Mouse (Mus musculus) heart, embryonic 15.5 days (tissue): Measurements from ENCODE around the gene E130208F15Rik. TPM values are rescaled to one million over a fixed set of nuclear protein-coding genes. Genes with fewer than 3 reads are reported as not detected.

Source experiments
- ATAC-seq: fragments of 200-750 bp; cut with Nextera tagmentation; replicated peaks from 2 replicates; pipeline ENCODE4 v1.8.0; 2017; ENCODE audit warnings: low read depth, moderate TSS enrichment; ENCODE audit not compliant: insufficient number of reproducible peaks, insufficient read depth, low FRiP score
- H3K27ac ChIP-seq: fragments of 300-500 bp; sonication (generic); 2 replicates; pipeline ENCODE4 v1.5.1; 2015; ENCODE audit warnings: mild to moderate bottlenecking, inconsistent platforms
- H3K27me3 ChIP-seq: fragments of 300-500 bp; sonication (generic); 2 replicates; pipeline ENCODE4 v1.6.1; 2015; ENCODE audit warnings: inconsistent platforms
- H3K36me3 ChIP-seq: fragments of 300-500 bp; sonication (generic); 2 replicates; pipeline ENCODE4 v1.6.1; 2015; ENCODE audit warnings: mild to moderate bottlenecking, inconsistent platforms
- H3K4me1 ChIP-seq: fragments of 300-500 bp; sonication (generic); replicated peaks from 2 replicates; pipeline ENCODE4 v1.6.1; 2015; ENCODE audit warnings: inconsistent platforms
- H3K4me2 ChIP-seq: fragments of 300-500 bp; sonication (generic); 2 replicates; pipeline ENCODE4 v1.6.1; 2015; ENCODE audit warnings: inconsistent platforms, mild to moderate bottlenecking, moderate library complexity
- H3K4me3 ChIP-seq: fragments of 300-500 bp; sonication (generic); 2 replicates; pipeline ENCODE4 v1.5.1; 2015; ENCODE audit warnings: mild to moderate bottlenecking, inconsistent platforms
- H3K9ac ChIP-seq: fragments of 300-500 bp; sonication (generic); 2 replicates; pipeline ENCODE4 v1.6.1; 2015; ENCODE audit warnings: mild to moderate bottlenecking, inconsistent platforms
- H3K9me3 ChIP-seq: fragments of 300-500 bp; sonication (generic); replicated peaks from 2 replicates; pipeline ENCODE4 v1.6.1; 2016; ENCODE audit warnings: inconsistent platforms
- WGBS: fragments of 180-500 bp; shearing (Covaris S2); methylation state at CpG from one replicate; pipeline ENCODE4 v1.1.7; 2015; ENCODE audit warnings: mixed read lengths; 5-methylcytosine and 5-hydroxymethylcytosine counted together
- polyA plus RNA-seq: library from polyadenylated mRNA; unstranded; fragments of >200 nt; fragmentation: Nextera tagmentation; extraction: Ambion mirVana; gene quantifications from 2 replicates; pipeline ENCODE4 v1.2.1, GENCODE M21; 2015

Gene E130208F15Rik
- polyA plus RNA-seq, 1 experiment from 2014 or later, result not detected

GRCm38 (mm10) chr7:30323795-30324194, 2.3 kb downstream of the E130208F15Rik start, which contains the start of gene Sdhaf1:
Gene Sdhaf1, minus strand, starts transcription at chr7:30323895.
- Histone ChIP-seq H3K9ac (peak within 1 kb of the TSS; percentile 30), H3K36me3 (no peaks in the 10 kb centered on the region), H3K27ac (peak within 1 kb of the TSS; percentile 93), H3K9me3 (no peaks in the 10 kb centered on the region), H3K27me3 (no peaks in the 10 kb centered on the region), H3K4me2 (peak within 1 kb of the TSS; percentile 86), H3K4me1 (peaks cover 27% of the 10 kb centered on the region), H3K4me3 (peak within 1 kb of the TSS; percentile 82)
- 76% methylated on average over 3 of the region's 3 CpGs for WGBS
- ATAC-seq, result no peak

GRCm38 (mm10) chr7:30324300-30324944, 2.9 kb downstream of the E130208F15Rik start:
- H3K4me3 ChIP-seq, result no peak overlapping the region
- H3K27ac ChIP-seq, result no peak overlapping the region
- H3K9me3 ChIP-seq, result no peaks in the 10 kb centered on the region
- no peak overlapping the region for H3K9ac ChIP-seq
- peaks cover 27% of the 10 kb centered on the region for H3K4me1 ChIP-seq
- no peaks in the 10 kb centered on the region for H3K27me3 ChIP-seq
- H3K36me3 ChIP-seq, result no peaks in the 10 kb centered on the region
- no peak overlapping the region for H3K4me2 ChIP-seq
- 77% methylated on average over 5 of the region's 5 CpGs for whole genome bisulfite sequencing
- ATAC-seq, result no peak

DNA sequence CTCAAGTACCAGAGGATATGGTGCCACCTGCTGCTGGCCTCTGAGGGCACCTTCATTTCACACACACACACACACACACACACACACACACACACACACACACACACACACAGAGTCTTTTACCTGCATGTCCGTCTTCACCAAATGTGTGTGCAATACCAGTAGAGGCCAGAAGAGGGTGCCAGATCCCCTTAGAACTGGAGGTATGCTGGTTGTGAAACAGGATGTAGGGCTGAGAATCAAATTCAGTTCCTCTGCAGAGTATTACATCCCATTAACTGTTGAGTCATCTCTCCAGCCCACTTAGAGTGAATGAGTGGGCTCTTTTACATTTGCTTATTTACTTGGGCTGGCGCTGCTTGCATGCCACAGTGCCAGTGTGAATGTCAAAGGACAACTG, 3.8 kb downstream of the E130208F15Rik start:
- H3K9me3 ChIP-seq, result no peaks in the 10 kb centered on the region
- H3K4me2 ChIP-seq, result no peak overlapping the region
- WGBS, result 47% methylated on average over 2 of the region's 2 CpGs
- peaks cover 27% of the 10 kb centered on the region for H3K4me1 ChIP-seq
- no peak overlapping the region for H3K27ac ChIP-seq
- H3K36me3 ChIP-seq, result no peaks in the 10 kb centered on the region
- H3K9ac ChIP-seq, result no peak overlapping the region
- no peak for ATAC-seq
- no peak overlapping the region for H3K4me3 ChIP-seq
- no peaks in the 10 kb centered on the region for H3K27me3 ChIP-seq

GRCm38 (mm10) chr7:30326427-30326826, 4.9 kb downstream of the E130208F15Rik start:
- no peaks in the 10 kb centered on the region for H3K27me3 ChIP-seq
- H3K9me3 ChIP-seq, result no peaks in the 10 kb centered on the region
- ATAC-seq, result no peak
- no peaks in the 10 kb centered on the region for H3K36me3 ChIP-seq
- no peak overlapping the region for H3K4me2 ChIP-seq
- H3K9ac ChIP-seq, result no peak overlapping the region
- peaks cover 17% of the 10 kb centered on the region for H3K4me1 ChIP-seq
- no peak overlapping the region for H3K4me3 ChIP-seq
- H3K27ac ChIP-seq, result no peak overlapping the region

DNA sequence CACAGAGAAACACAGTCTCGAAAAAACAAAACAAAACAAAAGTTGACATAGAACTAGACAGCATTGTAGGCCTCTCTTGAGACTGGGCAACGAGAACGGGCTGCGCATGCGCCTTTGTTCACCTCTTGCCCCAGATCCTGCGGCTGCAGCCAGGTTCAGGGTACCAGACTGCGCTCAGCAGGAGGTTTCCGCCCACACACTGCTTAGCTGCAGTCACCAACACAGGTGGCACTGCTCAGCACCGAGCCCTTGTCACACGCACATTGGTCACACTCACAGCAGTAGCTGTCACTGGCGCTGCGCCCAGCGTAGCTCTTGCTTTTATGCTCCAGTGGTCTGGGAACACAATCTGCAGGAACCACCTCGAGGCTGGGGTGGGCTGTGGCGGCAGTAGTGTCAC, 5.6 kb downstream of the E130208F15Rik start:
- WGBS, result 46% methylated on average over 15 of the region's 15 CpGs
- no peaks in the 10 kb centered on the region for H3K9me3 ChIP-seq
- H3K4me3 ChIP-seq, result no peak overlapping the region
- H3K4me2 ChIP-seq, result no peak overlapping the region
- H3K27me3 ChIP-seq, result no peaks in the 10 kb centered on the region
- ATAC-seq, result no peak
- peak overlapping the region; percentile 73 for H3K27ac ChIP-seq
- no peak overlapping the region for H3K9ac ChIP-seq
- peaks cover 22% of the 10 kb centered on the region for H3K4me1 ChIP-seq
- H3K36me3 ChIP-seq, result no peaks in the 10 kb centered on the region

- no peaks in the 10 kb centered on the region for H3K36me3 ChIP-seq
- peaks cover 27% of the 10 kb centered on the region for H3K4me1 ChIP-seq
- no peak for ATAC-seq
- no peak overlapping the region for H3K9ac ChIP-seq
- H3K4me2 ChIP-seq, result no peak overlapping the region
- no peak overlapping the region for H3K4me3 ChIP-seq
- WGBS, result 52% methylated on average over 10 of the region's 10 CpGs
- no peaks in the 10 kb centered on the region for H3K9me3 ChIP-seq
- no peaks in the 10 kb centered on the region for H3K27me3 ChIP-seq
- H3K27ac ChIP-seq, result no peak overlapping the region
These were observed 6.8 kb downstream of the E130208F15Rik start for GRCm38 (mm10) chr7:30328379-30328778.

- Histone ChIP-seq H3K9ac (no peak overlapping the region), H3K4me2 (peak overlapping the region; percentile 26), H3K36me3 (no peaks in the 10 kb centered on the region), H3K27me3 (peaks cover 17% of the 10 kb centered on the region), H3K27ac (peak overlapping the region; percentile 83; the same call in 1 of the 2 replicates), H3K9me3 (no peaks in the 10 kb centered on the region), H3K4me1 (peaks cover 41% of the 10 kb centered on the region), H3K4me3 (peak overlapping the region; percentile 6)
- WGBS, result 12% methylated on average over 13 of the region's 13 CpGs
- ATAC-seq, result peak; percentile 33; the same call in 1 of the 2 replicates
These were observed 10.3 kb downstream of the E130208F15Rik start for GRCm38 (mm10) chr7:30331887-30332286.

GRCm38 (mm10) chr7:30332622-30333259, 11.2 kb downstream of the E130208F15Rik start:
- Histone ChIP-seq H3K4me3 (no peak overlapping the region), H3K9ac (no peak overlapping the region), H3K27me3 (peaks cover 17% of the 10 kb centered on the region), H3K9me3 (no peaks in the 10 kb centered on the region), H3K4me1 (peaks cover 34% of the 10 kb centered on the region), H3K4me2 (peak overlapping the region; percentile 26), H3K27ac (peak overlapping the region; percentile 83), H3K36me3 (no peaks in the 10 kb centered on the region)
- 0 out of 2 replicates have a peak, but pooled peaks have one; percentile 3 for ATAC-seq
- WGBS, result 55% methylated on average over 18 of the region's 18 CpGs

DNA sequence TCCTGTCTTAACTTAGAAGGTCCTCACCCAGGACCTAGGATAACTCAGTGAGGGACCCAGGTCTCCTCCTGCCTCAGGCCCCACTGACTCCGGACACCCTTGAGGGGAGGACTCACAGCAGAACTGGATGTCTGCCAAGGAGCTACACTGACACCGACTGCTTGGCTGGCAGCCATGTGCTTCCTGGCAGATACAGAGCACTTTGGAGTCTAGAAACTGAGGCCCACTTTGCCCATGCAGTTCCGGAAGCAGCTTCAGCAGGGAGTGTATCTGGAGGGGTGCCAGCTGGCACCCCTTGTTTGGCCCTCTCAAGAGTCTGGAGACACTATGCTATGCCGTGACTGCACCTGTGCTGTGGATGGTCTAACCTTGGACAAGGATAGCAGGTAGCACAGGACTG, 11.9 kb downstream of the E130208F15Rik start:
- Histone ChIP-seq H3K27ac (peak overlapping the region; percentile 83), H3K4me1 (peaks cover 34% of the 10 kb centered on the region), H3K27me3 (peaks cover 17% of the 10 kb centered on the region), H3K4me2 (peak overlapping the region; percentile 32), H3K36me3 (no peaks in the 10 kb centered on the region), H3K9me3 (no peaks in the 10 kb centered on the region), H3K4me3 (no peak overlapping the region), H3K9ac (no peak overlapping the region)
- ATAC-seq, result peak; percentile 83
- WGBS, result 5% methylated on average over 4 of the region's 4 CpGs

DNA sequence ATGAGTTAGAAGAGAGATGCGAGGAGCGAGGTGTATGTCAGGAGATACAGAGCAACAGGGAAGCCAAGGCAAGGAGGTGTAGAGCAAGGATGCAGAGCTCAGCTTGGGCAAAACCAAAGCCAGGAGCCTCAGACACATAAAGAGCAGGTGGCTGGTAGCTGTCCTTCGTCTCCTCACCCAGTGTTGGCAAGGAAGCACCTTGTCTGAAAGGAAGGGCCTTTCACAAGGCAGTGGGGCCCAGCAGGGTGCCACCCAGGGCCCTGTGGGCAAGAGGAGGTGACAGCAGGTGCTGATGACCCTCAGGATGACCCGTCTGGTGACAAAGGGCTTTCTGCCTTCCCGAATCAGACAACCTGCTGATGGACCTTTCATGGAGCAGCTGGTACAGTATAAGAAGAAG, 13.0 kb downstream of the E130208F15Rik start:
- Histone ChIP-seq H3K4me3 (no peak overlapping the region), H3K4me1 (peaks cover 34% of the 10 kb centered on the region), H3K4me2 (no peak overlapping the region), H3K36me3 (no peaks in the 10 kb centered on the region), H3K27me3 (peaks cover 23% of the 10 kb centered on the region), H3K9me3 (no peaks in the 10 kb centered on the region), H3K27ac (no peak overlapping the region), H3K9ac (no peak overlapping the region)
- ATAC-seq, result no peak
- 70% methylated on average over 5 of the region's 5 CpGs for WGBS

DNA sequence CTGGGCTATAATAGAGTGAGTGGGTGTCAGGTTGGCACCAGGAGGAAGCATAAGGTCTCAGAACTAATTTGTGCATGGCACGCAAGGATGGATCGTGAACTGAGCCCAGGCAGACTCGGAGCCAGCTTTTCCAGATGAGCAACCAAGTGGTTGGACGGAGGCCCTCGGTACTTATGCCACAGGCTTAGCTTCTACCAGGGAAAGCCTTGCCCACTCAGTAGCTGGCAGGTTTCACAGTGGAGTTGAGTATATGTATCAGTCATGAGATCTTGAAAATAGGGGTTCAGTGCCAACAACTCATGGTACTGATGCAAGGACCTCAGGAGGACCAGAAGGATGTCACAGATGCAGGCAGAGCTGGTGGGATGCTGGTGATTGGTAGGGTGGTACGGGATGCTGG, 14.1 kb downstream of the E130208F15Rik start:
- no peak overlapping the region for H3K4me3 ChIP-seq
- no peaks in the 10 kb centered on the region for H3K9me3 ChIP-seq
- no peak overlapping the region for H3K9ac ChIP-seq
- no peaks in the 10 kb centered on the region for H3K36me3 ChIP-seq
- ATAC-seq, result no peak
- no peak overlapping the region for H3K27ac ChIP-seq
- H3K27me3 ChIP-seq, result peaks cover 26% of the 10 kb centered on the region
- 78% methylated on average over 6 of the region's 6 CpGs for WGBS
- H3K4me1 ChIP-seq, result peaks cover 34% of the 10 kb centered on the region
- H3K4me2 ChIP-seq, result no peak overlapping the region

DNA sequence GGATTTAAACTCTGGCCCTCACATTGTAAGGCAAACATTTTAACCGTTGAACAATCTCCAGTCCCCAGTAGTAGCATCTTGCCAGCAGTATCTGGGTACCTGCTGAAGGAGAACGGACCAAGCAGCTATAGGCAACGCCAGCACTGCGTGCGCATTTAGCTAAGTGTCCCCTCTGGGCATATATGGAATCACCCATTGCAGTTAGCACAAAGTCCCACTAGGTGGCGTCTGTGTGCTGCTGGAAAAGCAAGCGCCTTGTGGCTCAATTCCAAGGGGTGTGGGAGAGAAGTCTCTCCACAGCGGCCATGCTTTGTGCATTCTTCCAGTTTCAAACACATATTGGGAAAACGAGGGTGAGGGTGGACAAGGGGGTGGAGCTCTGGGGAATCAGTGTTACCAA, 14.8 kb downstream of the E130208F15Rik start:
- H3K4me3 ChIP-seq, result no peak overlapping the region
- H3K9ac ChIP-seq, result no peak overlapping the region
- 3% methylated on average over 9 of the region's 9 CpGs for WGBS
- H3K4me1 ChIP-seq, result peaks cover 34% of the 10 kb centered on the region
- no peaks in the 10 kb centered on the region for H3K9me3 ChIP-seq
- peaks cover 26% of the 10 kb centered on the region for H3K27me3 ChIP-seq
- H3K4me2 ChIP-seq, result no peak overlapping the region
- ATAC-seq, result no peak
- no peak overlapping the region for H3K27ac ChIP-seq
- no peaks in the 10 kb centered on the region for H3K36me3 ChIP-seq
